Comparison of ENCODE assay signal across 8 mouse cellular contexts in the genomic region with DNA sequence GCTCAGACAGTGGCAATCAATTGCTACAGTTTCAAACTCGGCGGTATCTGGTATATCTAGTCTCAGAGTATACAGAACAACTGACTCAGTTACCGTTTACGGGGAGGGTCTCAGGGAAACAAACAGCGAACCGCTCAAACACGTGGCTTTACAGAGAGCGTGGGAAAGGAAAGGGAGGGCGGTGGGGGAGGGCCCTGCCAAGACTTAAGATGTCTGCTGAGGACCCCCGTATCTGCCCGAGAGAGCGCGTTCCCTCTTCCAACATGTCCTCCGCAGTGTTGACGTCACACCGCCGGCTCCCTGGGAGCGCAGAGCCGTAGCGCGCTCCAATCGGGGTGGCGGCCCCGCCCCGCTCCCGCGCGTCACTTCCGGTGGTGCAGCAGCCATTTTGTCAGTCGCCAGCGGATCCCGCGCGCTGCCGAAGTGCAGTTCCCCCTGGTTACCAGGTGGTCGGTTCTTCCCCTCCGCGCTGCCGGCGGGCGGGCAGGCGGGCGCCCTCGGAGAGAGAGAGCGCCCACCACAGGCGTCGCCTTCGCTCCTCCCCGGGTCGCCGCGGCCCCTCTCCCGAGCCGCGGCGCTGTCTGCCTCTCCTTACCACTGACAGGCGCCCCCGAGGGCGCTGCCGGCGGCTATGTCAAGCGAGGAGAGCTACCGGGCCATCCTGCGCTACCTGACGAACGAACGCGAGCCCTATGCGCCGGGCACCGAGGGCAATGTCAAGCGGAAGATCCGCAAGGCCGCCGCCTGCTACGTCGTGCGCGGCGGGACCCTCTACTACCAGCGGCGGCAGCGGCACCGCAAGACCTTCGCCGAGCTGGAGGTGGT. TPM values are rescaled to one million over a fixed set of nuclear protein-coding genes. Genes with fewer than 3 reads are reported as not detected.
DNase-seq lines count a peak whose midpoint lies in the region; ATAC-seq lines count a peak whose summit lies in the region.

A gene (plus strand): TSS at position 453 of the 825 bp plus-strand sequence.

- peak; percentile 99 for DNase-seq in adipocyte (ENCODE audit: low spot score)
- DNase-seq in embryo, embryonic 10 days (ENCODE audit: low spot score) = peak; percentile 100
- DNase-seq in gastrocnemius, postnatal 10 days = peak; percentile 100
- DNase-seq in induced T-regulatory cell, adult 2 months (ENCODE audit: low read depth) = peak; percentile 99
- peak; percentile 92 to 98 for DNase-seq in left cerebral cortex, adult 9 months (ENCODE audit: low spot score in 2 of 2)
- peak; percentile 100 for DNase-seq in right cerebral cortex, postnatal 14 days
- DNase-seq in urinary bladder, postnatal 36 days (ENCODE audit: low spot score in 2 of 2) = peak; percentile 99

- peak; percentile 75 for ATAC-seq in megakaryocyte progenitor cell, adult 5-6 weeks (replicated peaks; ENCODE audit: poor library complexity)

RNA-seq across cellular contexts. Expression of the gene that starts here (rescaled TPM):
- 1 to 10 TPM; 6.5 to 9.1 TPM for total RNA-seq in gastrocnemius, postnatal 10 days (2021)
- 37.2 and 38.2 TPM in 2 replicates for total RNA-seq in megakaryocyte progenitor cell, adult 5-6 weeks (2015)
- total RNA-seq in megakaryocyte progenitor cell, adult 5-6 weeks (2017) = 38.7 and 45.1 TPM in 2 replicates

Comparison
In these comparisons a context has a peak if more than half of its experiments do, and no peak if none do; other contexts are left out.
1. Peak in every context shown above with its lines: DNase-seq and ATAC-seq.